Mouse (Mus musculus): ENCODE measurements around the gene Sectm1a.

DNA sequence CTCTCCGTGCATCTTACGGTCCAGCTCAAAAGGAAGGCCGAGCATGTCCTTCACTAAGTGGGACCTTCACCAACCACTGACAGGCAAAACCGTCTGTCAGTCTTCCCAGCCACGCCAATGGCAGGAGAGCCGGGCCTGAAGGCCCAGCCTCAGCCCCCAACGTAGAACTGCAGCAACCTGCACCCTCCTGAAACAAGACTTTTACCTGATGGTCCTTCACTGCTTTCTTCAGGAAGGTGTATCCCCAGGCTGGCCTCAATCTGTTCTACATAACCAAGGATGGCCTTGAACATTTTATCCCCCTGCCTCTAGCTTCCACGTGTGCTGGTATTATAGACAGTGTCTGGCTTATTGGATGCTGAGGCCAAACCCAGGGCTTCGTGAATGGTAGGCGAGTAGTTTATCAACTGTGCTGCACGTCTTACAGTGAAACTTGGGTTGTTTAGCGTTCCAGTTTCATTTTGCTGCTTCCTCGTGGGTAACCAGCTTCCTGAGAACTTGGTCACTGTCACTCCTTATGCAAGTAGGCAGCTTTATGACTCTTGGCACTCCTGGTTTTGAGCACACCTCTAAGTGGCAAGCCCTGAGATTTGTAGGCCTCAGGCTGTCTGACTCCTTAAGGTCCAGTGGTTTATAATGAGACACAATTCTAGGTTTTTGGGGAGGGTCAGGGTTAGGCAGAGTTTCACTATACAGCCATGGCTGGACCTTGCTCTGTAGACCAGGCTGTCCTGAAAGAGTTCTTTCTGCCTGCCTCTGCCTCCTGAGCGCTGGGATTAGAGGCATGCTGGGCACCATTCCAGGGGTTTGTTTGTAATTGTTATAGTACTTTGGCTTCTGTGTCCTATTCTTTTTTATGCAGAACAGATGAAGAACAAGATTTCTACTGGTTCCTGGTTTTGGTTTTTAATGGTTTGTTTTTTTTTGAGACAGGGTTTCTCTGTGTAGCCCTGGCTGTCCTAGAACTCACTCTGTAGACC is 11.9 kb upstream of the Sectm1a start:
- TF ChIP-seq POLR2A (IDR thresholded peaks at IDR 0.05; ENCODE audit: insufficient read depth, low read length): no peak
- no peak for TF ChIP-seq EP300 (IDR thresholded peaks at IDR 0.05; ENCODE audit: insufficient read depth, low read depth, low read length)
- no peak for TF ChIP-seq CTCF (IDR thresholded peaks at IDR 0.05; ENCODE audit: low read depth, low read length)
